Comparison of ENCODE assay signal across 7 mouse cellular contexts in the genomic region with DNA sequence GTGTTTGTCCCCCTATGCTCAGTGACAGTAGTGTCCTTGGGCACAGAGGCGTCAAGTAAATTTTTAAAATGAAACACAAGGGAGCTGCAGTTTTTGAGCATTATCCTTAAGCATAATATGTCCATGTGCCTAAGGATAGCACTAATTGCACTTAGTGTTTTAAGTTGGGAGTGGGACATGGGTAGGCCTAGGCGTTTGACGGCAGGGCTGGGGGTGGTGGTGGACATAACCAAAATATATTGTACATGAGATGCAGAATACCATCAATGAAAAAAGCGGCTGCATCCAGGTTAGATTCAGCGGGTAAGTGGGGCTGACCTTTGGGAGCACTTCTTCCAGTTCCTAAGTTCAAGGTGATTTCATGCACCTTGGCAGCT. TPM values are rescaled to one million over a fixed set of nuclear protein-coding genes. Genes with fewer than 3 reads are reported as not detected.
DNase-seq lines count a peak whose midpoint lies in the region; ATAC-seq and TF ChIP-seq lines count a peak whose summit lies in the region.

No protein-coding gene starts in this region.

- ATAC-seq in lung, embryonic 16.5 days (ENCODE audit: low read depth): peak; percentile 3; the same call in 1 of the 2 replicates
- ATAC-seq in embryonic facial prominence, embryonic 15.5 days (ENCODE audit: insufficient number of reproducible peaks, low FRiP score, low TSS enrichment, low read depth): peak; percentile 3; the same call in 1 of the 2 replicates
- no peak; the same call in 1 of the 2 replicates for ATAC-seq in intestine, postnatal 0 days
- no peak for ATAC-seq in megakaryocyte progenitor cell, adult 5-6 weeks (replicated peaks; ENCODE audit: poor library complexity)

- peak overlapping the region; percentile 44; the same call in 1 of the 2 replicates for H3K27ac ChIP-seq in lung, embryonic 16.5 days (ENCODE audit: low read length)
- 0 out of 2 replicates have a peak overlapping the region, but pooled peaks have one; percentile 55 for H3K27ac ChIP-seq in embryonic facial prominence, embryonic 15.5 days (replicated peaks)
- peak overlapping the region; percentile 58 for H3K27ac ChIP-seq in intestine, postnatal 0 days (ENCODE audit: low read depth, low read length)
- H3K27ac ChIP-seq in olfactory bulb, adult 2 months (ENCODE audit: insufficient read depth, low read depth, low read length): peak overlapping the region; percentile 84

- H3K36me3 ChIP-seq in lung, embryonic 16.5 days (ENCODE audit: control insufficient read depth, insufficient read depth, low read length): no peaks in the 10 kb centered on the region
- peaks cover 17% of the 10 kb centered on the region for H3K36me3 ChIP-seq in embryonic facial prominence, embryonic 15.5 days
- peaks cover 14% of the 10 kb centered on the region for H3K36me3 ChIP-seq in intestine, postnatal 0 days (ENCODE audit: control insufficient read depth, insufficient read depth)

- 9% methylated on average over 5 of the region's 5 CpGs for WGBS in lung, embryonic 16.5 days
- WGBS in embryonic facial prominence, embryonic 15.5 days: 9% methylated on average over 5 of the region's 5 CpGs
- WGBS in intestine, postnatal 0 days: 6% methylated on average over 5 of the region's 5 CpGs
- 5% methylated on average over 5 of the region's 5 CpGs for WGBS in olfactory bulb, adult 2 months

- TF ChIP-seq POLR2A in olfactory bulb, adult 2 months (IDR thresholded peaks at IDR 0.05; ENCODE audit: insufficient read depth, low read depth, low read length): no peak

- no peaks in the 10 kb centered on the region for H3K27me3 ChIP-seq in lung, embryonic 16.5 days (ENCODE audit: control insufficient read depth, insufficient read depth, low read depth, low read length)
- H3K27me3 ChIP-seq in embryonic facial prominence, embryonic 15.5 days: no peaks in the 10 kb centered on the region
- H3K27me3 ChIP-seq in intestine, postnatal 0 days (replicated peaks; ENCODE audit: control insufficient read depth, insufficient read depth, low read length): no peaks in the 10 kb centered on the region

- H3K9ac ChIP-seq in lung, embryonic 16.5 days (ENCODE audit: low read length): peak overlapping the region; percentile 86
- H3K9ac ChIP-seq in embryonic facial prominence, embryonic 15.5 days: peak overlapping the region; percentile 63
- H3K9ac ChIP-seq in intestine, postnatal 0 days (ENCODE audit: low read depth, low read length): peak overlapping the region; percentile 63

- H3K4me2 ChIP-seq in lung, embryonic 16.5 days (ENCODE audit: low read depth, low read length): peak overlapping the region; percentile 76
- H3K4me2 ChIP-seq in embryonic facial prominence, embryonic 15.5 days (replicated peaks): peak overlapping the region; percentile 69
- peak overlapping the region; percentile 61 for H3K4me2 ChIP-seq in intestine, postnatal 0 days (replicated peaks; ENCODE audit: low read depth)

- no peak for DNase-seq in lung, postnatal 14 days
- DNase-seq in ovary, postnatal 14 days (ENCODE audit: low spot score): no peak

- no peaks in the 10 kb centered on the region for H3K9me3 ChIP-seq in lung, embryonic 16.5 days (ENCODE audit: control insufficient read depth, low read length)
- no peaks in the 10 kb centered on the region for H3K9me3 ChIP-seq in embryonic facial prominence, embryonic 15.5 days (replicated peaks)
- no peaks in the 10 kb centered on the region for H3K9me3 ChIP-seq in intestine, postnatal 0 days (ENCODE audit: control insufficient read depth)

- H3K4me3 ChIP-seq in lung, embryonic 16.5 days (ENCODE audit: low read length): peak overlapping the region; percentile 76
- peak overlapping the region; percentile 74 for H3K4me3 ChIP-seq in embryonic facial prominence, embryonic 15.5 days (replicated peaks)
- H3K4me3 ChIP-seq in intestine, postnatal 0 days (ENCODE audit: low read depth, low read length): peak overlapping the region; percentile 68
- H3K4me3 ChIP-seq in olfactory bulb, adult 2 months (ENCODE audit: insufficient read depth, low read depth, low read length): peak overlapping the region; percentile 89

- TF ChIP-seq CTCF in intestine, postnatal 0 days (IDR thresholded peaks at IDR 0.05; ENCODE audit: low read depth): no peak
- TF ChIP-seq CTCF in olfactory bulb, adult 2 months (IDR thresholded peaks at IDR 0.05; ENCODE audit: insufficient read depth, low read depth, low read length): no peak

- H3K4me1 ChIP-seq in lung, embryonic 16.5 days (replicated peaks; ENCODE audit: control insufficient read depth, insufficient read depth, low read length): peaks cover 6% of the 10 kb centered on the region
- peaks cover 17% of the 10 kb centered on the region for H3K4me1 ChIP-seq in embryonic facial prominence, embryonic 15.5 days
- no peaks in the 10 kb centered on the region for H3K4me1 ChIP-seq in intestine, postnatal 0 days (replicated peaks; ENCODE audit: control insufficient read depth, insufficient read depth, low read length)
- peaks cover 12% of the 10 kb centered on the region for H3K4me1 ChIP-seq in olfactory bulb, adult 2 months (ENCODE audit: control insufficient read depth, insufficient read depth, low read length)

RNA-seq across cellular contexts. Expression of gene Rmnd1, which starts 0.5 kb away (rescaled TPM):
- polyA plus RNA-seq in lung, embryonic 16.5 days (2015; fragmentation: Nextera tagmentation; extraction: Ambion mirVana): 39.1 and 44.8 TPM in 2 replicates
- 44.2 and 45.0 TPM in 2 replicates for polyA plus RNA-seq in embryonic facial prominence, embryonic 15.5 days (2015; fragmentation: Nextera tagmentation; extraction: Ambion mirVana)
- polyA plus RNA-seq in intestine, postnatal 0 days (2015; fragmentation: Nextera tagmentation; extraction: Ambion mirVana): 24.8 and 26.8 TPM in 2 replicates
- not detected in 2 replicates for polyA plus RNA-seq in olfactory bulb, adult 2 months (2012; ENCODE audit: insufficient read depth, insufficient read length, low replicate concordance, missing spikeins)
- 74.5 and 95.0 TPM in 2 replicates for total RNA-seq in megakaryocyte progenitor cell, adult 5-6 weeks (2015)
- total RNA-seq in megakaryocyte progenitor cell, adult 5-6 weeks (2017): 41.0 and 79.0 TPM in 2 replicates

RNA-seq across cellular contexts. Expression of gene Armt1, which starts 0.5 kb away (rescaled TPM):
- 19.5 and 22.3 TPM in 2 replicates for polyA plus RNA-seq in lung, embryonic 16.5 days (2015; fragmentation: Nextera tagmentation; extraction: Ambion mirVana)
- polyA plus RNA-seq in embryonic facial prominence, embryonic 15.5 days (2015; fragmentation: Nextera tagmentation; extraction: Ambion mirVana): 17.5 and 17.8 TPM in 2 replicates
- polyA plus RNA-seq in intestine, postnatal 0 days (2015; fragmentation: Nextera tagmentation; extraction: Ambion mirVana): 9.5 and 10.3 TPM in 2 replicates
- polyA plus RNA-seq in olfactory bulb, adult 2 months (2012; ENCODE audit: insufficient read depth, insufficient read length, low replicate concordance, missing spikeins): 333 TPM in 1 of 2 replicates, not detected in the other
- 33.8 and 35.8 TPM in 2 replicates for total RNA-seq in megakaryocyte progenitor cell, adult 5-6 weeks (2015)
- total RNA-seq in megakaryocyte progenitor cell, adult 5-6 weeks (2017): 36.9 and 52.4 TPM in 2 replicates

RNA-seq across cellular contexts. Expression of gene Zbtb2, which starts 43.8 kb away (rescaled TPM):
- 14.1 and 16.4 TPM in 2 replicates for polyA plus RNA-seq in lung, embryonic 16.5 days (2015; fragmentation: Nextera tagmentation; extraction: Ambion mirVana)
- polyA plus RNA-seq in embryonic facial prominence, embryonic 15.5 days (2015; fragmentation: Nextera tagmentation; extraction: Ambion mirVana): 12.9 and 13.7 TPM in 2 replicates
- 5.1 and 5.6 TPM in 2 replicates for polyA plus RNA-seq in intestine, postnatal 0 days (2015; fragmentation: Nextera tagmentation; extraction: Ambion mirVana)
- not detected in 2 replicates for polyA plus RNA-seq in olfactory bulb, adult 2 months (2012; ENCODE audit: insufficient read depth, insufficient read length, low replicate concordance, missing spikeins)
- 15.5 and 17.5 TPM in 2 replicates for total RNA-seq in megakaryocyte progenitor cell, adult 5-6 weeks (2015)
- 10.7 and 11.9 TPM in 2 replicates for total RNA-seq in megakaryocyte progenitor cell, adult 5-6 weeks (2017)

RNA-seq across cellular contexts. Expression of gene Ccdc170, which starts 50.6 kb away (rescaled TPM):
- 0.43 and 0.97 TPM in 2 replicates for polyA plus RNA-seq in lung, embryonic 16.5 days (2015; fragmentation: Nextera tagmentation; extraction: Ambion mirVana)
- 0.83 and 1.1 TPM in 2 replicates for polyA plus RNA-seq in embryonic facial prominence, embryonic 15.5 days (2015; fragmentation: Nextera tagmentation; extraction: Ambion mirVana)
- 0.13 TPM in 1 of 2 replicates, not detected in the other for polyA plus RNA-seq in intestine, postnatal 0 days (2015; fragmentation: Nextera tagmentation; extraction: Ambion mirVana)
- not detected in 2 replicates for polyA plus RNA-seq in olfactory bulb, adult 2 months (2012; ENCODE audit: insufficient read depth, insufficient read length, low replicate concordance, missing spikeins)
- 0.10 and 0.12 TPM in 2 replicates for total RNA-seq in megakaryocyte progenitor cell, adult 5-6 weeks (2015)
- 0.37 TPM in 1 of 2 replicates, not detected in the other for total RNA-seq in megakaryocyte progenitor cell, adult 5-6 weeks (2017)

Comparison
In these comparisons a context has a peak if more than half of its experiments do, and no peak if none do; other contexts are left out.
1. ATAC-seq: peak in lung, embryonic 16.5 days (single experiment) and embryonic facial prominence, embryonic 15.5 days (single experiment); none in intestine, postnatal 0 days (single experiment) and megakaryocyte progenitor cell, adult 5-6 weeks (single experiment).
2. Peak in every context shown above with its lines, with median percentiles within 50 percentile points of each other: H3K27ac ChIP-seq, H3K4me2 ChIP-seq, H3K4me3 ChIP-seq and H3K9ac ChIP-seq.